Mouse (Mus musculus) midbrain, embryonic 16.5 days (tissue): ENCODE measurements around the gene Tbcb. TPM values are rescaled to one million over a fixed set of nuclear protein-coding genes. Genes with fewer than 3 reads are reported as not detected.

Experiments used
- ATAC-seq: fragments of 200-750 bp; cut with Nextera tagmentation; 2 replicates; pipeline ENCODE4 v1.8.0; 2017; ENCODE audit warnings: moderate TSS enrichment
- H3K27ac ChIP-seq: fragments of 300-500 bp; sonication (generic); 2 replicates; pipeline ENCODE4 v1.5.1; 2014; ENCODE audit warnings: mild to moderate bottlenecking, low read length, mixed read lengths
- H3K27me3 ChIP-seq: fragments of 300-500 bp; sonication (generic); 2 replicates; pipeline ENCODE4 v1.6.1; 2014; ENCODE audit warnings: low read depth, low read length, mixed read lengths; ENCODE audit not compliant: control insufficient read depth, insufficient read depth
- H3K36me3 ChIP-seq: fragments of 300-500 bp; sonication (generic); 2 replicates; pipeline ENCODE4 v1.6.1; 2014; ENCODE audit warnings: mild to moderate bottlenecking, low read length, moderate library complexity, mixed read lengths; ENCODE audit not compliant: control insufficient read depth, insufficient read depth
- H3K4me1 ChIP-seq: fragments of 300-500 bp; sonication (generic); 2 replicates; pipeline ENCODE4 v1.6.1; 2014; ENCODE audit warnings: mild to moderate bottlenecking, low read length, mixed read lengths; ENCODE audit not compliant: control insufficient read depth, insufficient read depth
- H3K4me2 ChIP-seq: fragments of 300-500 bp; sonication (generic); 2 replicates; pipeline ENCODE4 v1.6.1; 2014; ENCODE audit warnings: mild to moderate bottlenecking, low read length, mixed read lengths
- H3K4me3 ChIP-seq: fragments of 300-500 bp; sonication (generic); 2 replicates; pipeline ENCODE4 v1.5.1; 2014; ENCODE audit warnings: low read depth, mild to moderate bottlenecking, low read length, moderate library complexity, mixed read lengths
- H3K9ac ChIP-seq: fragments of 300-500 bp; sonication (generic); 2 replicates; pipeline ENCODE4 v1.6.1; 2014; ENCODE audit warnings: low read depth, low read length, mixed read lengths
- H3K9me3 ChIP-seq: fragments of 300-500 bp; sonication (generic); replicated peaks from 2 replicates; pipeline ENCODE4 v1.6.1; 2014; ENCODE audit warnings: mild to moderate bottlenecking, low read length, mixed read lengths; ENCODE audit not compliant: control insufficient read depth, poor library complexity, severe bottlenecking
- WGBS: fragments of 180-500 bp; shearing (Covaris S2); extraction: QIAGEN DNeasy Blood & Tissue Kit; methylation state at CpG from one replicate; pipeline ENCODE4 v1.1.7; 2014; 5-methylcytosine and 5-hydroxymethylcytosine counted together
- polyA plus RNA-seq: library from polyadenylated mRNA; unstranded; fragments of >200 nt; fragmentation: Nextera tagmentation; extraction: Ambion mirVana; gene quantifications from 2 replicates; pipeline ENCODE4 v1.2.1, GENCODE M21; 2015

Tbcb gene
- polyA plus RNA-seq, 1 experiment from 2014 or later = 442 TPM

GRCm38 (mm10) chr7:30181308-30181707 is 50.8 kb downstream of the Tbcb start:
- Histone ChIP-seq H3K27ac (no peak overlapping the region), H3K27me3 (no peaks in the 10 kb centered on the region), H3K4me2 (no peak overlapping the region), H3K9me3 (no peaks in the 10 kb centered on the region), H3K9ac (no peak overlapping the region), H3K36me3 (peaks cover 17% of the 10 kb centered on the region), H3K4me3 (no peak overlapping the region), H3K4me1 (0 out of 2 replicates have a peak, but pooled peaks cover 3% of the 10 kb centered on the region)
- 0 out of 2 replicates have a peak, but pooled peaks have one; percentile 29 for ATAC-seq
- WGBS = 3% methylated on average over 4 of the region's 4 CpGs

GRCm38 (mm10) chr7:30178256-30178655 is 53.8 kb downstream of the Tbcb start:
- Histone ChIP-seq H3K4me2 (no peak overlapping the region), H3K9ac (no peak overlapping the region), H3K4me3 (no peak overlapping the region), H3K27ac (no peak overlapping the region), H3K9me3 (no peaks in the 10 kb centered on the region), H3K4me1 (0 out of 2 replicates have a peak, but pooled peaks cover 3% of the 10 kb centered on the region), H3K27me3 (no peaks in the 10 kb centered on the region), H3K36me3 (peaks cover 22% of the 10 kb centered on the region)
- no peak for ATAC-seq
- 86% methylated on average over 11 of the region's 11 CpGs for WGBS

- Histone ChIP-seq H3K4me1 (peaks cover 1% of the 10 kb centered on the region; the same call in 1 of the 2 replicates), H3K27me3 (no peaks in the 10 kb centered on the region), H3K4me3 (no peak overlapping the region), H3K4me2 (no peak overlapping the region), H3K36me3 (peaks cover 22% of the 10 kb centered on the region), H3K27ac (no peak overlapping the region), H3K9ac (no peak overlapping the region), H3K9me3 (no peaks in the 10 kb centered on the region)
- WGBS = 88% methylated on average over 12 of the region's 12 CpGs
- ATAC-seq = no peak
Measured at GRCm38 (mm10) chr7:30176474-30176873, 55.6 kb downstream of the Tbcb start.

Other genes starting within 250 kb of the Tbcb start
- gene Zfp568, start 248.3 kb downstream of the Tbcb start, polyA plus RNA-seq = 3.4 and 4.3 TPM in 2 replicates
- gene Zfp14, start 180.9 kb downstream of the Tbcb start, polyA plus RNA-seq = 13.4 and 13.7 TPM in 2 replicates
- 10.2 and 13.4 TPM in 2 replicates for gene Zfp82, start 159.4 kb downstream of the Tbcb start, polyA plus RNA-seq
- 2.0 and 3.2 TPM in 2 replicates for gene Gm26920, start 141.9 kb downstream of the Tbcb start, polyA plus RNA-seq
- gene Zfp566, start 141.7 kb downstream of the Tbcb start, polyA plus RNA-seq = 18.1 and 18.7 TPM in 2 replicates
- gene Zfp260, start 137.5 kb downstream of the Tbcb start, polyA plus RNA-seq = 79.5 and 87.9 TPM in 2 replicates
- 24.5 and 26.6 TPM in 2 replicates for gene Zfp382, start 110.3 kb downstream of the Tbcb start, polyA plus RNA-seq
- gene Zfp146, start 62.5 kb downstream of the Tbcb start, polyA plus RNA-seq = 10.8 and 13.4 TPM in 2 replicates
- gene Cox7a1, start 48.1 kb downstream of the Tbcb start, polyA plus RNA-seq = 5.9 and 8.5 TPM in 2 replicates
- 64.8 and 65.3 TPM in 2 replicates for gene Capns1, start 33.5 kb downstream of the Tbcb start, polyA plus RNA-seq
- 158 and 166 TPM in 2 replicates for gene Polr2i, start 324 bp downstream of the Tbcb start, polyA plus RNA-seq
- gene Ovol3, start 3.5 kb upstream of the Tbcb start, polyA plus RNA-seq = not detected in 2 replicates
- gene Thap8, start 47.8 kb upstream of the Tbcb start, polyA plus RNA-seq = 0.51 and 1.3 TPM in 2 replicates
- 3.8 and 4.0 TPM in 2 replicates for gene Wdr62, start 48.1 kb upstream of the Tbcb start, polyA plus RNA-seq
- 100 and 124 TPM in 2 replicates for gene Clip3, start 59.5 kb upstream of the Tbcb start, polyA plus RNA-seq
- gene Alkbh6, start 76.4 kb upstream of the Tbcb start, polyA plus RNA-seq = 120 and 127 TPM in 2 replicates
- gene Syne4, start 82.5 kb upstream of the Tbcb start, polyA plus RNA-seq = 13.4 and 16.0 TPM in 2 replicates
- gene E130208F15Rik, start 89.5 kb upstream of the Tbcb start, polyA plus RNA-seq = not detected in 2 replicates
- gene Sdhaf1, start 91.6 kb upstream of the Tbcb start, polyA plus RNA-seq = 15.2 and 16.9 TPM in 2 replicates
- 15.2 and 15.7 TPM in 2 replicates for gene Lrfn3, start 130.5 kb upstream of the Tbcb start, polyA plus RNA-seq
- 15.3 and 23.5 TPM in 2 replicates for gene Tyrobp, start 181.5 kb upstream of the Tbcb start, polyA plus RNA-seq
- not detected in 2 replicates for gene Hcst, start 187.6 kb upstream of the Tbcb start, polyA plus RNA-seq
- 2.7 and 2.9 TPM in 2 replicates for gene Nfkbid, start 189.5 kb upstream of the Tbcb start, polyA plus RNA-seq
- gene Aplp1, start 213.3 kb upstream of the Tbcb start, polyA plus RNA-seq = 761 and 788 TPM in 2 replicates
- 0.67 and 0.73 TPM in 2 replicates for gene Kirrel2, start 225.4 kb upstream of the Tbcb start, polyA plus RNA-seq
- 0.46 and 0.50 TPM in 2 replicates for gene Nphs1, start 226.0 kb upstream of the Tbcb start, polyA plus RNA-seq